Mouse (Mus musculus) limb, embryonic 14.5 days (tissue): Measurements from ENCODE around the gene Il13. TPM values are rescaled to one million over a fixed set of nuclear protein-coding genes. Genes with fewer than 3 reads are reported as not detected.

Source experiments
- ATAC-seq: fragments of 200-750 bp; cut with Nextera tagmentation; 2 replicates; pipeline ENCODE4 v1.8.0; 2017; ENCODE audit warnings: low read depth, moderate number of reproducible peaks, moderate TSS enrichment; ENCODE audit not compliant: low FRiP score
- DNase-seq: peaks from one replicate; pipeline ENCODE4 v3.0.0-alpha.2; 2015; ENCODE audit warnings: low spot score
- H3K27ac ChIP-seq: fragments of 300-500 bp; sonication (generic); replicated peaks from 2 replicates; pipeline ENCODE4 v1.5.1; 2014; ENCODE audit warnings: low read depth, mild to moderate bottlenecking, low read length, moderate library complexity, mixed read lengths
- H3K27me3 ChIP-seq: fragments of 300-500 bp; sonication (generic); 2 replicates; pipeline ENCODE4 v1.6.1; 2014; ENCODE audit warnings: low read length, mixed read lengths; ENCODE audit not compliant: control insufficient read depth, insufficient read depth
- H3K36me3 ChIP-seq: fragments of 300-500 bp; sonication (generic); 2 replicates; pipeline ENCODE4 v1.6.1; 2014; ENCODE audit warnings: mild to moderate bottlenecking, low read length, moderate library complexity, mixed read lengths; ENCODE audit not compliant: control insufficient read depth, insufficient read depth
- H3K4me1 ChIP-seq: fragments of 300-500 bp; sonication (generic); 2 replicates; pipeline ENCODE4 v1.6.1; 2014; ENCODE audit warnings: antibody characterized with exemption, low read length, mixed read lengths; ENCODE audit not compliant: control insufficient read depth, insufficient read depth
- H3K4me2 ChIP-seq: fragments of 300-500 bp; sonication (generic); replicated peaks from 2 replicates; pipeline ENCODE4 v1.6.1; 2014; ENCODE audit warnings: low read depth, mild to moderate bottlenecking, low read length, moderate library complexity; ENCODE audit not compliant: severe bottlenecking
- H3K4me3 ChIP-seq: fragments of 300-500 bp; sonication (generic); replicated peaks from 2 replicates; pipeline ENCODE4 v1.5.1; 2014; ENCODE audit warnings: low read length
- H3K9ac ChIP-seq: fragments of 300-500 bp; sonication (generic); 2 replicates; pipeline ENCODE4 v1.6.1; 2014; ENCODE audit warnings: mild to moderate bottlenecking, low read depth, low read length, moderate library complexity; ENCODE audit not compliant: severe bottlenecking
- H3K9me3 ChIP-seq: fragments of 300-500 bp; sonication (generic); 2 replicates; pipeline ENCODE4 v1.6.1; 2016; ENCODE audit warnings: low read length; ENCODE audit not compliant: control insufficient read depth
- POLR2A ChIP-seq: fragments of 200-500 bp; IDR thresholded peaks from 2 replicates; pipeline ENCODE4 v1.8.0; 2012; ENCODE audit warnings: inconsistent platforms, mild to moderate bottlenecking, moderate library complexity, borderline replicate concordance; ENCODE audit not compliant: insufficient read depth, insufficient read length; ENCODE audit errors: extremely low read depth
- WGBS: fragments of 180-500 bp; shearing (Covaris S2); extraction: QIAGEN DNeasy Blood & Tissue Kit; methylation state at CpG from one replicate; pipeline ENCODE4 v1.1.7; 2014; 5-methylcytosine and 5-hydroxymethylcytosine counted together
- polyA plus RNA-seq, 2 experiments: library from polyadenylated mRNA; depleted of rRNA in 1 of 2; stranded (reverse) in 1 of 2; unstranded in 1 of 2; fragments of >200 nt; fragmentation: Nextera tagmentation in 1 of 2; extraction: Ambion mirVana in 1 of 2; gene quantifications; 2 replicates each; pipeline versions ENCODE4 v1.2.1 to v1.2.3; 2012 to 2014

Il13 gene
- polyA plus RNA-seq (2012; rRNA removed) = 0.19 and 0.27 TPM in 2 replicates
- polyA plus RNA-seq (2014; fragmentation: Nextera tagmentation; extraction: Ambion mirVana) = not detected in 2 replicates

DNA sequence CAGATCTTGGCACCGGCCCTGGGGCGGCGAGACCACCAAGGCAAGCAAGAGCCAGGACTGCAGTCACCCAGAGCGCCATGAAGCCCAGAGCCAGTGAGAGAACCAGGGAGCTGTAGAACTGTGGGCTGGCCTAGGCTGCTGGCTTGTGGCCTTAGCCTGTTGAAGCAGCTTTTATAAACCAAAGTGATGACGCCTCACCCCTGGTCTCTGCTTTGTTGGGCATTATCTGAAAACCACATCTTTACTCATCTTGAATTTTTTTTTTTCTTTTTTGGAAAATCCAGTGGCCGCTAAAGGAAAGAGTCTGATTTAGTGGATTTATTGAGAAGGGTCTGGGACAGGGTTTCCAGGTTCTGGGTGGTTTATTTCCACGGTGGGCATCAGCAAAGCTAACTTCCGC is at the start of gene Il13:
Il13 (minus strand) TSS at position 147 of the 400 bp plus-strand sequence.
- Histone ChIP-seq H3K9me3 (no peaks in the 10 kb centered on the region), H3K27ac (no peak within 1 kb of the TSS), H3K4me1 (peaks cover 11% of the 10 kb centered on the region; the same call in 1 of the 2 replicates), H3K36me3 (no peaks in the 10 kb centered on the region), H3K9ac (no peak within 1 kb of the TSS), H3K4me2 (no peak within 1 kb of the TSS), H3K27me3 (no peaks in the 10 kb centered on the region), H3K4me3 (no peak within 1 kb of the TSS)
- 90% methylated on average over 8 of the region's 8 CpGs for WGBS
- TF ChIP-seq POLR2A = no peak
- ATAC-seq (no peak), DNase-seq (no peak)

DNA sequence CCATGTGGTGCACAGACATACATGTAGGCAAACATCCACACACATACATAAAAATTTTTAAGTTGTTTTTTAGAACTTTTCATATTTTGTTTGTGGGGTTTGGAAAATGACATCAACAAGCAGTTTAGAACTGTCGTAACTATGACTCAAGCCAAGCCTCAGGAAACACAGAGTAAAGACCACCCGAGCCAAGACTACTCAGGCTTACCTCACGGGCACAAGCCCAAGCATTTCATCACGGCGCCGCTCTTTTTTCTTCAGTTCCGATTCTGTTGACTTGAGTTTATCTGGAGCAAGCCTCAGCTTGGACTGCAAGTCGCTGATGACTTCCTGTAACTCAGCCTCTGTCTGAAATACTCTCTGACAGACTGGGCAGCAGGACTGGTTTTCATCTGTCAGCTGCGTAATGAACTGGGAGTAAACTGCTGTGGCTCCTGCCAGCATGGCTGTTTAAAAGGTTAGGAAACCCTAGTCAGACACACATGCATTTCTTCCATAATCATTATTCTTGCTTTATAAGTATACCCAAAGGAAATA is 48.6 kb upstream of the Il13 start:
- no peak overlapping the region for H3K27ac ChIP-seq
- TF ChIP-seq POLR2A = no peak
- ATAC-seq = no peak
- no peak for DNase-seq
- no peaks in the 10 kb centered on the region for H3K27me3 ChIP-seq
- H3K4me1 ChIP-seq = no peaks in the 10 kb centered on the region
- WGBS = 86% methylated on average over 9 of the region's 9 CpGs
- no peak overlapping the region for H3K9ac ChIP-seq
- peaks cover 55% of the 10 kb centered on the region for H3K36me3 ChIP-seq
- no peak overlapping the region for H3K4me2 ChIP-seq
- no peak overlapping the region for H3K4me3 ChIP-seq
- no peaks in the 10 kb centered on the region for H3K9me3 ChIP-seq

DNA sequence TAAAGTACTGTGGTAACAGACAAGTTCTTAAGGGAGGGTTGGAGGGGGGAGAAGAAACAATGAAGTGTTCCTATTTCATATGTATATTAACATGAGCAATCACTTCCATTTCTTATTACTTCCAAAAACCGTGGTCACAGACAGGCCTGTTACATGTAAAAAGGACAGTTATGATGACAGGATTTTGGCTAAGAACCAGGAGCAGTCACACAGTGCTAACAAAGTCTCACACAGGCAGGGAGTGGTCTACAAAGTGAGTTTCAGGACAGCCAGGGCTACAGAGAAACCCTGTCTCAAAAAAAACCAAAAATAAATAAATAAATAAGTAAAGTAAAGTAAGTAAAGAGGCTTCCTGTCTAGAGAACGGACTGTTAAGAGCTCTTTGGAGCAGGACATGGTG is 47.7 kb upstream of the Il13 start:
- TF ChIP-seq POLR2A = no peak
- DNase-seq (no peak), ATAC-seq (no peak)
- 86% methylated on average over 2 of the region's 2 CpGs for WGBS
- Histone ChIP-seq H3K9me3 (no peaks in the 10 kb centered on the region), H3K9ac (no peak overlapping the region), H3K36me3 (peaks cover 53% of the 10 kb centered on the region), H3K4me1 (no peaks in the 10 kb centered on the region), H3K27me3 (no peaks in the 10 kb centered on the region), H3K4me3 (no peak overlapping the region), H3K27ac (no peak overlapping the region), H3K4me2 (no peak overlapping the region)

DNA sequence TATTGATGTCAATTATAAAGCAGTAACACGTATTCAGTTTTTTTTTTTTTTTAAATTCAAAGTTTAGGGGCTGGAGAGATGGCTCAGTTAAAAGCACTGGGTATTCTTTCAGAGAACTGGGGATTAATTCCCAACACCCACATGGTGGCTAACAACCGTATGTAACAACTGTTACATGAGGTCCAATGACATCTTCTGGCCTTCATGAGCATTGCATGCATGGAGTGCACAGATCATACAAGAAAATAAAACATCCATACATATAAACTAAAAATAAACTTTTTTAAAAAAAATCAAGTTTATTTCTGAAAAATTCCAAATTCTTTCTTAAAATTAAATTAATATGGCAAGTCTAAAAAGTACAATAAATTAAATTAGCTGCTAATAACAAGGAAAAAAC is 47.2 kb upstream of the Il13 start:
- no peak for ATAC-seq
- Histone ChIP-seq H3K27ac (no peak overlapping the region), H3K4me2 (no peak overlapping the region), H3K9me3 (no peaks in the 10 kb centered on the region), H3K36me3 (peaks cover 55% of the 10 kb centered on the region), H3K9ac (no peak overlapping the region), H3K27me3 (no peaks in the 10 kb centered on the region), H3K4me3 (no peak overlapping the region), H3K4me1 (no peaks in the 10 kb centered on the region)
- TF ChIP-seq POLR2A = no peak
- no peak for DNase-seq
- WGBS = 95% methylated on average over 2 of the region's 2 CpGs

DNA sequence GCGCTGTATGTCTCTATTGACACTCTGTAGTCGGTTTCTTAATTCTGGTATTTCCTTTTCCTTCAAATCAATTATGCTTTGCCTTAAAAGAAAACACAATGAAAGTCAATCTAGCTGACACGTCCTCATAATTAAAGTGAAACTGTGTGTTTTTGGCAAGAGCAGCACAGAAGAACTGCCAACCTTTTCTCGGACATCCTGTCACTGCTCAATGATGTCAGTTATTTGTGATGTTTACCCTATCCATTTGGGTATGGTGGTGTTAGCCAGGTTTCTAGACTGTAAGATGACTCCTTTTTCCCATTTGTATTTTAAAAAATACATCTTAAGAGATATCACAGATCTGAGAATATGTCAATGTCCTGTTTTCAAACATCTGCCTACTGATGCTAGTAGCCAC is 45.6 kb upstream of the Il13 start:
- Histone ChIP-seq H3K9me3 (no peaks in the 10 kb centered on the region), H3K4me1 (no peaks in the 10 kb centered on the region), H3K36me3 (peaks cover 62% of the 10 kb centered on the region), H3K4me3 (no peak overlapping the region), H3K27ac (no peak overlapping the region), H3K4me2 (no peak overlapping the region), H3K27me3 (no peaks in the 10 kb centered on the region), H3K9ac (no peak overlapping the region)
- 87% methylated on average over 4 of the region's 4 CpGs for WGBS
- no peak for ATAC-seq
- TF ChIP-seq POLR2A = no peak
- no peak for DNase-seq

DNA sequence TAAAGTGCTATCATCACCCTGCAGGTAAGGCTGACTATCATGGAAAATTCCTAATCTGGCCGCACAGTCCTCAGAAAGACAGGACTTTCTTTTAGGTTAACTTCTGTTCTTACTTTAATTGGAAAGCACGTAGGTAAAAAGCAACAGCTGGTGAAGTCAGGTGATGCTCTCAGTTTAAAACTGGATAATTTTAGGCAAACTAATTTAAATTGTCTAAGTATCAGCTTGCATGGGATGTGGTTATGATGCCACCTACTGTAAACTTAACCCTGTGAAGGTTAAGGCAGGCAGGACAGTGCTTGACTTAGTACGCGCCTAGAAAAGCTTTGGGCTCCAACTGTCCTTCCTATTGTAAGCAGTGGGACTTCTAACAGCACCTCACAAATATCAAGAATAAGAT is 36.9 kb upstream of the Il13 start:
- TF ChIP-seq POLR2A = no peak
- H3K4me3 ChIP-seq = no peak overlapping the region
- no peak for DNase-seq
- no peaks in the 10 kb centered on the region for H3K4me1 ChIP-seq
- ATAC-seq = no peak
- H3K27me3 ChIP-seq = no peaks in the 10 kb centered on the region
- 88% methylated on average over 4 of the region's 4 CpGs for WGBS
- H3K9ac ChIP-seq = no peak overlapping the region
- no peaks in the 10 kb centered on the region for H3K9me3 ChIP-seq
- no peak overlapping the region for H3K27ac ChIP-seq
- H3K36me3 ChIP-seq = peaks cover 72% of the 10 kb centered on the region
- no peak overlapping the region for H3K4me2 ChIP-seq
